Mouse (Mus musculus): ENCODE measurements around the gene AI837181. TPM values are rescaled to one million over a fixed set of nuclear protein-coding genes. Genes with fewer than 3 reads are reported as not detected.
A peak's percentile ranks its signal among the peaks of the same experiment; 100 is the strongest.

AI837181 gene
- polyA plus RNA-seq, 1 experiment from 2014 or later = 61.1 TPM

DNA sequence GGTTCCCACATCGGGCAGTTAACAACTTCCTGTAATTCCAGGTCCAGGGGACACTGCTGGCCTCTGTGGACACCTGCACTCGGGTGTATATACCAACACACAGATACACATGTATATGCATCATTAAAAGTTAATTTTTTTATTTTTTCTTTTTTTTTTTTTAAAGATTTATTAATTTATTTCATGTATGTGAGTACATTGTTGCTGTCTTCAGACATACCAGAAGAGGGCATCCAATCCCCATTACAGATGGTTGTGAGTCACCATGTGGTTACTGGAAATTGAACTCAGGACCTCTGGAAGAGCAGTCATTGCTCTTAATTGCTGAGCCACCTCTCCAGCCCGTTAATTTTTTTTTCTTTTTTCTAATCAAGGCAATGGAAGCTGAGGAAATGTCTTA lies 47.9 kb downstream of the AI837181 start:
- 78% methylated on average over 3 of the region's 3 CpGs for WGBS
- ATAC-seq = no peak
- Histone ChIP-seq H3K27me3 (replicated peaks; ENCODE audit: control insufficient read depth, insufficient read depth, low read length) (no peaks in the 10 kb centered on the region), H3K9me3 (ENCODE audit: control insufficient read depth, low read length) (no peaks in the 10 kb centered on the region), H3K36me3 (ENCODE audit: control insufficient read depth, insufficient read depth) (no peaks in the 10 kb centered on the region), H3K9ac (replicated peaks; ENCODE audit: low read depth, low read length) (no peak overlapping the region), H3K4me2 (ENCODE audit: low read length) (no peak overlapping the region), H3K4me1 (replicated peaks; ENCODE audit: control insufficient read depth, insufficient read depth, low read length) (peaks cover 21% of the 10 kb centered on the region), H3K27ac (ENCODE audit: low read length) (no peak overlapping the region), H3K4me3 (replicated peaks; ENCODE audit: low read length) (no peak overlapping the region)

DNA sequence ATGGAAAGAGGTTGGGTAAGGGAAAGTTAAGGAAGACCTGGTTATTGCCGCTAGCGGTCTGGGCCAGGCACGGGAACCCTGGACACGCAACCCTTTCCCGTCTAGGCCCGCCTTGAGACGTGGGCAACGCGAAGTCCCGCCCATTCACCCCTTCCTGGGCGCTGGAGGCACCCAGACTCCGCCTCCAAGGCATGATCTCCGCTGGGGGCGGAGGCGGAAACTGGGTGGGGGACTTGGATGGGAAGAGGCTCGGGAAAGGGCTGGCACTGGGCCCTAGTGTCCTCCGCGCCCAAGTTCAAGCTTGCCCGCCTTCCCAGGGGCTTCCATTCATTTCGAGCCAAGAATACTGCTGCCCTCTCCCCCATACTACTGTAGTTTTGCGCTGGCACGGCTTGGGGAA lies 48.8 kb downstream of the AI837181 start, which contains the start of gene Efemp2:
Efemp2 (plus strand) TSS at position 235 of the 400 bp plus-strand sequence.
- Histone ChIP-seq H3K36me3 (ENCODE audit: control insufficient read depth, insufficient read depth) (no peaks in the 10 kb centered on the region; the same call in 1 of the 2 replicates), H3K27ac (ENCODE audit: low read length) (peak within 1 kb of the TSS; percentile 30), H3K4me3 (replicated peaks; ENCODE audit: low read length) (peak within 1 kb of the TSS; percentile 57), H3K9me3 (ENCODE audit: control insufficient read depth, low read length) (no peaks in the 10 kb centered on the region), H3K4me2 (ENCODE audit: low read length) (peak within 1 kb of the TSS; percentile 96), H3K9ac (replicated peaks; ENCODE audit: low read depth, low read length) (peak within 1 kb of the TSS; percentile 81), H3K4me1 (replicated peaks; ENCODE audit: control insufficient read depth, insufficient read depth, low read length) (peaks cover 21% of the 10 kb centered on the region), H3K27me3 (replicated peaks; ENCODE audit: control insufficient read depth, insufficient read depth, low read length) (no peaks in the 10 kb centered on the region)
- peak; percentile 55 for ATAC-seq
- under 1% methylated on average over 22 of the region's 22 CpGs for WGBS

DNA sequence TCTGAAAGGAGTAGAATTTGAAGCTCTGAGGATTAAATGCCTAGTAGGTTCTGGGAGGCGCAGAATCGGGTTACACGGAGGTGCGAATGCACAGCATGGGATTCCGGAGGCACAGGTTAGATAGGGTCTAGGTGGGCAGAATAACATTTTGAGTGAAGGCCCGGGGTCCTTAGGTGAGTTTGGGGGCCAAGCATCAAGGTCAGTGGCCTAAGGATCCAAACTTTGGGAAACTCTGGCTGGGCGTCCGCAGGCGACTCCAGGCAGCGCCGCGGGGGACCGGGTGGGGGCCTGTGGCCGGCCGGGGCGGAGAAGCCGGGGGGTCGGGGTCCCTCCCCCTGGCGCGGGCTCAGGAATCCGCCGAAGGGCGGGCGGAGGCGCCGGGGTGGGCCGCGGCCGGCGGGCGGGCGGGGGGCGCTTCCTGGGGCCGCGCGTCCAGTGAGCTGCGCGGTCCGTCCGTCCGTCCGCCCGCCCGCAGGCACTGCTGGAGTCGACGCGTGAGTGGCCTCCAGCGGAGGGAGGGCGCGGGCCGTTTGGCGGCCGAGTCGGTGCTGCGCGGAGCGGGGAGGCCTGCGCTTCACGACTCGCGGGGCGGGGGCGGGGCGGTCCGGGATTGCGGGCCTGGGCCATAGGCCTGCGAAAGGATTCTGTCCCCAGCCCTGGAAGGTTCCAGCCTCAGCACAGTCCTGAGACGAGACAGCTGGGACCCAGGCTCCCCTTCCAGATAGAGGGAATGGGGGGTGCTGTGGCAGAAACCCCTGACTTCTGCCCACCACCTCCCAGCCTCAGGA lies 49.5 kb downstream of the AI837181 start:
- H3K27me3 ChIP-seq (replicated peaks; ENCODE audit: control insufficient read depth, insufficient read depth, low read length) = no peaks in the 10 kb centered on the region
- H3K27ac ChIP-seq (ENCODE audit: low read length) = peak overlapping the region; percentile 30
- H3K36me3 ChIP-seq (ENCODE audit: control insufficient read depth, insufficient read depth) = no peaks in the 10 kb centered on the region; the same call in 1 of the 2 replicates
- H3K4me1 ChIP-seq (replicated peaks; ENCODE audit: control insufficient read depth, insufficient read depth, low read length) = peaks cover 21% of the 10 kb centered on the region
- peak overlapping the region; percentile 81 for H3K9ac ChIP-seq (replicated peaks; ENCODE audit: low read depth, low read length)
- no peaks in the 10 kb centered on the region for H3K9me3 ChIP-seq (ENCODE audit: control insufficient read depth, low read length)
- peak overlapping the region; percentile 57 for H3K4me3 ChIP-seq (replicated peaks; ENCODE audit: low read length)
- H3K4me2 ChIP-seq (ENCODE audit: low read length) = peak overlapping the region; percentile 96
- WGBS = under 1% methylated on average over 65 of the region's 68 CpGs
- ATAC-seq = peak; percentile 37

DNA sequence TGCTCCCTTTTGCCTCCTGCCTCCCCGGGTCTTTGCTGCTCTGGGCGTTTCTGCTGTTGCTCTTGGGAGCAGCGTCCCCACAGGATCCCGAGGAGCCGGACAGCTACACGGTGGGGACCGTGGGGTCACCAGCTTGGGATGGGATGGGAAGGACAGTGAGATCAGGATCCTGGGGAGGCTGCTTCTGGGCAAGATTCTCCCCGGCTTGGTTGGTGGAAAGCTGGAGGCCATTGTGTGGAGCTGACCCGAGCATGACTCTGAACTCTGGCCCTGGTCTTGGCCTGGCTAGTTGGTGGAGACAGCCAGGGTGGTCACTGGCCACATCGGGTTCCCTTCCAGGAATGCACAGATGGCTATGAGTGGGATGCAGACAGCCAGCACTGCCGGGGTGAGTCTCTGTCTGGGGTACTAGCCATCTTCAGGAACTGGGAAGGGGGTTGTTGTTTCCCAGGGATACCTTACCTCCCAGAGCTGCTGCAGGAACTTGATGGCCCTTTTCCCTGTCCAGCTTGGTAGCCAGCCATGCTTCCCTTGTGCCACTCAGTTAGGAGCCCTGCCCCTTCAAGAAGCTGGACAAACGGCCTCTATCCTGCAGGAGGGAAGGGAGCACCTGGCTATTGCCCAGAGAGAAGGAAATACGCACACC lies 50.2 kb downstream of the AI837181 start:
- 21% methylated on average over 13 of the region's 13 CpGs for WGBS
- peak; percentile 31; the same call in 1 of the 2 replicates for ATAC-seq
- H3K4me1 ChIP-seq (replicated peaks; ENCODE audit: control insufficient read depth, insufficient read depth, low read length) = peaks cover 21% of the 10 kb centered on the region
- peak overlapping the region; percentile 96 for H3K4me2 ChIP-seq (ENCODE audit: low read length)
- H3K9ac ChIP-seq (replicated peaks; ENCODE audit: low read depth, low read length) = peak overlapping the region; percentile 81
- H3K4me3 ChIP-seq (replicated peaks; ENCODE audit: low read length) = peak overlapping the region; percentile 57
- H3K27ac ChIP-seq (ENCODE audit: low read length) = peak overlapping the region; percentile 30; the same call in 1 of the 2 replicates
- no peaks in the 10 kb centered on the region for H3K27me3 ChIP-seq (replicated peaks; ENCODE audit: control insufficient read depth, insufficient read depth, low read length)
- no peaks in the 10 kb centered on the region for H3K9me3 ChIP-seq (ENCODE audit: control insufficient read depth, low read length)
- H3K36me3 ChIP-seq (ENCODE audit: control insufficient read depth, insufficient read depth) = no peaks in the 10 kb centered on the region; the same call in 1 of the 2 replicates

Other genes starting within 250 kb of the AI837181 start
- 38.0 and 39.1 TPM in 2 replicates for gene Pacs1, start 152.0 kb upstream of the AI837181 start, polyA plus RNA-seq (2015; fragmentation: Nextera tagmentation; extraction: Ambion mirVana)
- 347 and 373 TPM in 2 replicates for gene Sf3b2, start 129.7 kb upstream of the AI837181 start, polyA plus RNA-seq (2015; fragmentation: Nextera tagmentation; extraction: Ambion mirVana)
- gene Gal3st3, start 126.8 kb upstream of the AI837181 start, polyA plus RNA-seq (2015; fragmentation: Nextera tagmentation; extraction: Ambion mirVana) = 36.3 and 40.5 TPM in 2 replicates
- not detected in 2 replicates for gene Catsper1, start 89.4 kb upstream of the AI837181 start, polyA plus RNA-seq (2015; fragmentation: Nextera tagmentation; extraction: Ambion mirVana)
- 3.0 and 4.7 TPM in 2 replicates for gene Cst6, start 75.6 kb upstream of the AI837181 start, polyA plus RNA-seq (2015; fragmentation: Nextera tagmentation; extraction: Ambion mirVana)
- 43.3 and 49.9 TPM in 2 replicates for gene Eif1ad, start 58.4 kb upstream of the AI837181 start, polyA plus RNA-seq (2015; fragmentation: Nextera tagmentation; extraction: Ambion mirVana)
- 378 and 389 TPM in 2 replicates for gene Banf1, start 58.0 kb upstream of the AI837181 start, polyA plus RNA-seq (2015; fragmentation: Nextera tagmentation; extraction: Ambion mirVana)
- 74.4 and 75.1 TPM in 2 replicates for gene Sart1, start 36.4 kb upstream of the AI837181 start, polyA plus RNA-seq (2015; fragmentation: Nextera tagmentation; extraction: Ambion mirVana)
- gene Tsga10ip, start 22.6 kb upstream of the AI837181 start, polyA plus RNA-seq (2015; fragmentation: Nextera tagmentation; extraction: Ambion mirVana) = not detected in 2 replicates
- 283 and 294 TPM in 2 replicates for gene Drap1, start 165 bp upstream of the AI837181 start, polyA plus RNA-seq (2015; fragmentation: Nextera tagmentation; extraction: Ambion mirVana)
- not detected in 2 replicates for gene Fosl1, start 22.4 kb downstream of the AI837181 start, polyA plus RNA-seq (2015; fragmentation: Nextera tagmentation; extraction: Ambion mirVana)
- 8.6 and 8.8 TPM in 2 replicates for gene Ccdc85b, start 32.8 kb downstream of the AI837181 start, polyA plus RNA-seq (2015; fragmentation: Nextera tagmentation; extraction: Ambion mirVana)
- gene Fibp, start 35.5 kb downstream of the AI837181 start, polyA plus RNA-seq (2015; fragmentation: Nextera tagmentation; extraction: Ambion mirVana) = 165 and 185 TPM in 2 replicates
- 5.7 and 6.3 TPM in 2 replicates for gene Ctsw, start 43.4 kb downstream of the AI837181 start, polyA plus RNA-seq (2015; fragmentation: Nextera tagmentation; extraction: Ambion mirVana)
- 30.2 and 39.1 TPM in 2 replicates for gene Efemp2, start 48.8 kb downstream of the AI837181 start, polyA plus RNA-seq (2015; fragmentation: Nextera tagmentation; extraction: Ambion mirVana)
- gene Mus81, start 63.3 kb downstream of the AI837181 start, polyA plus RNA-seq (2015; fragmentation: Nextera tagmentation; extraction: Ambion mirVana) = 56.0 and 60.5 TPM in 2 replicates
- 3,630 and 3,701 TPM in 2 replicates for gene Cfl1, start 65.3 kb downstream of the AI837181 start, polyA plus RNA-seq (2015; fragmentation: Nextera tagmentation; extraction: Ambion mirVana)
- gene 1700020D05Rik, start 78.6 kb downstream of the AI837181 start, polyA plus RNA-seq (2015; fragmentation: Nextera tagmentation; extraction: Ambion mirVana) = 0.32 and 0.70 TPM in 2 replicates
- 76.1 and 87.8 TPM in 2 replicates for gene Snx32, start 85.4 kb downstream of the AI837181 start, polyA plus RNA-seq (2015; fragmentation: Nextera tagmentation; extraction: Ambion mirVana)
- 0.08 and 0.09 TPM in 2 replicates for gene Ovol1, start 135.5 kb downstream of the AI837181 start, polyA plus RNA-seq (2015; fragmentation: Nextera tagmentation; extraction: Ambion mirVana)
- 1.9 and 2.0 TPM in 2 replicates for gene Ap5b1, start 142.9 kb downstream of the AI837181 start, polyA plus RNA-seq (2015; fragmentation: Nextera tagmentation; extraction: Ambion mirVana)
- 81.0 and 86.7 TPM in 2 replicates for gene Rnaseh2c, start 176.7 kb downstream of the AI837181 start, polyA plus RNA-seq (2015; fragmentation: Nextera tagmentation; extraction: Ambion mirVana)
- 76.8 and 78.1 TPM in 2 replicates for gene Kat5, start 185.1 kb downstream of the AI837181 start, polyA plus RNA-seq (2015; fragmentation: Nextera tagmentation; extraction: Ambion mirVana)
- gene Rela, start 212.3 kb downstream of the AI837181 start, polyA plus RNA-seq (2015; fragmentation: Nextera tagmentation; extraction: Ambion mirVana) = 37.0 and 41.6 TPM in 2 replicates
- gene Sipa1, start 238.6 kb downstream of the AI837181 start, polyA plus RNA-seq (2015; fragmentation: Nextera tagmentation; extraction: Ambion mirVana) = 14.3 and 15.1 TPM in 2 replicates